Mouse (Mus musculus) heart, adult 9 months (tissue): Measurements from ENCODE around the gene Tango6.
"Not testable (repeated sequence)": the region's sequence is repeated elsewhere in the genome, so short reads cannot be mapped to it uniquely, and the experiment has no call there.

Source experiments
- DNase-seq, 2 experiments: peaks; one replicate each; pipeline ENCODE4 v3.0.0; 2022; ENCODE audit warnings: low spot score in 2 of 2

Tango6 gene

GRCm38 (mm10) chr8:106872454-106873034, 189.7 kb downstream of the Tango6 start:
- DNase-seq: no peak

GRCm38 (mm10) chr8:106880121-106880707, 197.3 kb downstream of the Tango6 start:
- no peak for DNase-seq

- not testable (repeated sequence) for DNase-seq
Observed at GRCm38 (mm10) chr8:106884094-106884493, 201.2 kb downstream of the Tango6 start.

- DNase-seq: not testable (repeated sequence)
Observed at GRCm38 (mm10) chr8:106884826-106885400, 202.0 kb downstream of the Tango6 start.

GRCm38 (mm10) chr8:106887336-106888189, 204.7 kb downstream of the Tango6 start:
- peak in 1 of 2 experiments; percentile 63 for DNase-seq

GRCm38 (mm10) chr8:106888803-106889202, 205.9 kb downstream of the Tango6 start:
- DNase-seq: no peak

GRCm38 (mm10) chr8:106892210-106892805, 209.4 kb downstream of the Tango6 start:
- DNase-seq: peak in 1 of 2 experiments; percentile 43

GRCm38 (mm10) chr8:106892806-106893451, 210.1 kb downstream of the Tango6 start:
- DNase-seq: no peak

- peak; percentile 84 to 87 for DNase-seq
Observed at GRCm38 (mm10) chr8:106893481-106894156, 210.8 kb downstream of the Tango6 start, which contains the start of gene Utp4. TSS of gene Utp4 (plus strand) at chr8:106893636.

- no peak for DNase-seq
Observed at GRCm38 (mm10) chr8:106899473-106899872, 216.6 kb downstream of the Tango6 start.
